Mouse (Mus musculus) bone marrow macrophage, adult 2 months (primary cell): ENCODE measurements at regions not wholly inside any gene's neighbourhood (a gene's known extent, or its start where the extent isn't known, plus 50 kb on each side); places are given as distances from the start of the nearest gene placed in this dataset.

Source experiments
- H3K27ac ChIP-seq: 2 replicates; pipeline ENCODE4 v1.5.1; 2012; ENCODE audit warnings: low read depth, low read length; ENCODE audit not compliant: insufficient read depth
- H3K4me1 ChIP-seq: 2 replicates; pipeline ENCODE4 v1.6.1; 2012; ENCODE audit warnings: low read length; ENCODE audit not compliant: control insufficient read depth, insufficient read depth
- H3K4me3 ChIP-seq: 2 replicates; pipeline ENCODE4 v1.5.1; 2012; ENCODE audit warnings: mild to moderate bottlenecking, low read length, moderate library complexity; ENCODE audit not compliant: insufficient read depth
- CTCF ChIP-seq: IDR thresholded peaks from 2 replicates; pipeline ENCODE4 v1.5.1; 2012; ENCODE audit warnings: low read depth, mild to moderate bottlenecking, low read length, moderate library complexity
- POLR2A ChIP-seq: IDR thresholded peaks from 2 replicates; pipeline ENCODE4 v1.6.1; 2012; ENCODE audit warnings: mild to moderate bottlenecking, low read depth, low read length, borderline replicate concordance

DNA sequence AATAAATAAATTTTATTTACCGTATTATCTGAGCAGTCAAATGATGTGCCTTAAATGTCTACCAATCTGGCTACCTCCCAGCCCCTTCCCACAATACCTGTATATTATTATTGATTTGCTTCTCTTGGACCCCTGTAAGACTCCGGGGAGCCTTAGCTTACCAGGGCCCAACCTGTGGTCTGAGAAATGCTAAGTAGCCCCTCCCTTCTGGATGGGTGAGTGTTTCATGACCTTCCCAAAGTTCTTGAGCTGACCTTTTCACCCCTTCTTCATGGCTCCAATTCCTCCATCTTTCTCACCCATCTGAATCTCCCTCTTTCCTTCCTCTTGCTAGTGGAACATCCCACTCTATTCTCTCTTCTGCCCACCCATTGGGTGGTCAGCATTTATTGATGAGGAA, 67.2 kb upstream of the Rapgef5 start:
- no peak overlapping the region for H3K27ac ChIP-seq
- no peak for TF ChIP-seq POLR2A
- no peak for TF ChIP-seq CTCF
- H3K4me3 ChIP-seq, result no peak overlapping the region
- H3K4me1 ChIP-seq, result peaks cover 11% of the 10 kb centered on the region

DNA sequence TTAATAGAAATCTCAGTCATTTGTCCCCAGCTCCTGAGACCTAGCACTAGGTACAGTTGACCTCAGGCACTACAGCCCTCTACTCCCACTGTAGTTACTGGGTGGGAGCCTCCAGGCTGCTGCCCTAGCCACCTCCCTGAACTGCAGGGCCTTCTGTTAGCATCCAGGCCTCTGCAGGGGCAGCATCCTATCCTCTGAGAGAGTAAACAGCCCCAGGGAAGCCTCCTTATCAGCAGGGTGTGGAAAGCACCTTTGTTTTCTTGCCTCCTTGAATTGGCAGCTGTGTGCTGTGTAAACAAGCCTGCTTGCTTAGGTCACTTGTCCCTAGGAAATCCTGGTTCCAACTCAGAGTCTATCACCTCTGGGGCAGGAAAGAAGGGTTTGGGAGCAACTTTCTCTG, 66.2 kb upstream of the Rapgef5 start:
- TF ChIP-seq POLR2A, result no peak
- no peak for TF ChIP-seq CTCF
- Histone ChIP-seq H3K27ac (no peak overlapping the region), H3K4me1 (peaks cover 2% of the 10 kb centered on the region), H3K4me3 (no peak overlapping the region)

- Histone ChIP-seq H3K27ac (no peak overlapping the region), H3K4me1 (no peaks in the 10 kb centered on the region), H3K4me3 (no peak overlapping the region)
- no peak for TF ChIP-seq POLR2A
- no peak for TF ChIP-seq CTCF
Measured at GRCm38 (mm10) chr12:117450871-117451270, 65.4 kb upstream of the Rapgef5 start.

GRCm38 (mm10) chr12:117451441-117451840, 64.8 kb upstream of the Rapgef5 start:
- TF ChIP-seq POLR2A, result no peak
- TF ChIP-seq CTCF, result peak; percentile 42
- Histone ChIP-seq H3K27ac (no peak overlapping the region), H3K4me3 (no peak overlapping the region), H3K4me1 (no peaks in the 10 kb centered on the region)

DNA sequence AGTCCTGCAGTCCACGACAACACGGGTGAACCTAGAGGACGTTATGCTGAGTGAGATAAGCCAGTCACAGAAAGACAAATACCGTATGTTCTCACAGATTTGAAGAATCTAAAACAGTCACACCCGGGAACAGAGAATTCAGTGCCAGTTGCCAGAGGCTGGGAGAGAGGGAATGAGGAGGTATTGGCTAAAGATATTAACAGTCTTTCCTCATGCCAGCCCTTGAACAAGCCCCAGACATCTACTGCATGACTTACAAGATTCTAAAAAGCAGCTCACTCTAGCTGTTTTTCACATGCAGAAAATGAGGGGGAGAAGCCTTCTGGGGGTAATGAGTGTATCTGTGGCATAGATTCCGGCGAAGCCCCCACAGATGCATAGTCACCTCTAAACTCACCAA, 60.5 kb upstream of the Rapgef5 start:
- no peak overlapping the region for H3K27ac ChIP-seq
- TF ChIP-seq POLR2A (no peak), CTCF (no peak)
- H3K4me3 ChIP-seq, result no peak overlapping the region
- 0 out of 2 replicates have a peak, but pooled peaks cover 4% of the 10 kb centered on the region for H3K4me1 ChIP-seq

GRCm38 (mm10) chr12:117458132-117459070, 57.9 kb upstream of the Rapgef5 start:
- no peak for TF ChIP-seq CTCF
- no peak for TF ChIP-seq POLR2A
- Histone ChIP-seq H3K4me3 (no peak overlapping the region), H3K4me1 (0 out of 2 replicates have a peak, but pooled peaks cover 4% of the 10 kb centered on the region), H3K27ac (no peak overlapping the region)

- TF ChIP-seq CTCF, result no peak
- no peak for TF ChIP-seq POLR2A
- Histone ChIP-seq H3K4me1 (0 out of 2 replicates have a peak, but pooled peaks cover 4% of the 10 kb centered on the region), H3K27ac (no peak overlapping the region), H3K4me3 (no peak overlapping the region)
Measured at GRCm38 (mm10) chr12:117459541-117459940, 56.7 kb upstream of the Rapgef5 start.

GRCm38 (mm10) chr12:117465206-117465605, 51.1 kb upstream of the Rapgef5 start:
- Histone ChIP-seq H3K27ac (no peak overlapping the region), H3K4me1 (peaks cover 14% of the 10 kb centered on the region), H3K4me3 (no peak overlapping the region)
- TF ChIP-seq POLR2A (no peak), CTCF (peak; percentile 40; the same call in 1 of the 2 replicates)

DNA sequence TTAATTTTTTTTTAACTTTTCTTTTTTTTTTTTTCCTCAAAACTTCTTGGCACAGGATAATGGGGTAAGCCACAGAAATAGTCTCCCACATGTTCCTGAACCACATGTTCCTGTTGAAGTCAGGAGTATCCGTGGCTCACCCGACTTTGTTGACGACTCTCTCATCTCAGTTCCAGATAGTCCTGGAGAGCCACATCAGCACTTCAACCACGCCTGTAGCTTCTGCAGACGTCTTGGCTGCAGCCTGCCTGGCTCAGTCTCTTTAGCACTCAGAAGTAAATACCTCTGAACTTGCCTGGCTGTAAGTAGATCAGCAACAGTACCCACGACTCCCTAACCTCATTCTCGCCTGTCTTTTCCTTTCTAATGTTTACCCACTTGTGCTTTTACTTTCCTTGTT, 50.3 kb upstream of the Rapgef5 start:
- Histone ChIP-seq H3K27ac (peak overlapping the region; percentile 38), H3K4me3 (no peak overlapping the region), H3K4me1 (peaks cover 14% of the 10 kb centered on the region)
- no peak for TF ChIP-seq CTCF
- no peak for TF ChIP-seq POLR2A
